Mouse (Mus musculus) left cerebral cortex, adult 18-20 months (tissue): Measurements from ENCODE around the gene Apba3. TPM values are rescaled to one million over a fixed set of nuclear protein-coding genes. Genes with fewer than 3 reads are reported as not detected.
A peak's percentile ranks its signal among the peaks of the same experiment; 100 is the strongest.

Experiments
- DNase-seq, 2 experiments: peaks; one replicate each; pipeline ENCODE4 v3.0.0; 2021 to 2022; ENCODE audit warnings: low spot score in 2 of 2, mixed read lengths in 1 of 2
- total RNA-seq, 2 experiments: library from RNA; stranded (reverse); gene quantifications; 2 replicates each; pipeline ENCODE4 v1.2.3; 2021

Gene Apba3
- total RNA-seq, 2 experiments from 2014 or later = 36.7 to 42.7 TPM

DNA sequence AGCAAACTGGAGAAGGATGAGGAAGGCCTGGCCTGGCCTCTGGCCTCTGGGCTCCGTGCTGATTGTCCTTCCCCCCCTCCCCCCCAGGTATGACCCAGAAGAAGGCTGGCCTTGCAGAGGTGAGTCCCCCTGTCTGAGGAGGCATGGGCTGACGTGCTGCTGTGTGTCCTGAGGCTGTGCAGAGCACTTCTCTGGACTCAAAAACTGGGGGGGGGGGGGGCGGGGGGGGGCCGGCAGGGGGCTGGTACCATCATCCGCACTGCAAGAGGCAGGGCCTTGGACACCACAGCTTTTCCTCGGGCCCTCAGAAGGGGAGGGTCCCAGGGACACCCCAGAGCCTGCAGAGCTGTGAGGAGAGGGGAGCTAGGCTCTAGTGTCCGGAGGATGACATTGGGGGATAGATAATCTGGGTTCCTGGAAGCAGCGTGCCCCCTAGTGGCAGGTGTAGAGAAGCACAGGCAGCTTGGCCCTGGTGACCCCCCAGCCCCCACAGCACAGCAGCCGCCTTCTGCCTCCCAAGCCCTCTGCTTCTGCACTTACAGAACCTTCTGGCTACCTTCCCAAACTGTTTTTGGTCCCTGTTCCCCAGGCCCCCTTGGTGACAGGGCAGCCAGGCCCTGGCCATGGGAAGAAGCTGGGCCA lies 38.0 kb downstream of the Apba3 start:
- DNase-seq = peak in 1 of 2 experiments; percentile 55

DNA sequence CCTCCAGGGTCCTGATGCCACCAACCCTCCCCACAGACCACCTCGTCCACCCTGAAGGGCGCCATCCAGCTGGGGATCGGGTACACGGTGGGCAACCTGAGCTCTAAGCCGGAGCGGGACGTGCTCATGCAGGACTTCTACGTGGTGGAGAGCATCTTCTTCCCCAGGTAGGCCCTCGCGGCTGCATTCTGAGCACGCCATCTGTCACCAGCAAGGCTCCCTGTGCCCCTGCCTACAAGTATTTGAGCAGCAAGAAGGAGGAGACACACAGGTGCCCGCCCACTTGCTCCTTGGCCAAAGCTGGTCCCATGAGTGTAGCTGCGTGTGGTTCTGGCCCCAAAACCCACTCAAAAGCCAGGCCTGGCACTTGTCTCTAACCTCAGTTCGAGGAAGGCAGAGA lies 38.9 kb downstream of the Apba3 start:
- DNase-seq = peak in 1 of 2 experiments; percentile 26

DNA sequence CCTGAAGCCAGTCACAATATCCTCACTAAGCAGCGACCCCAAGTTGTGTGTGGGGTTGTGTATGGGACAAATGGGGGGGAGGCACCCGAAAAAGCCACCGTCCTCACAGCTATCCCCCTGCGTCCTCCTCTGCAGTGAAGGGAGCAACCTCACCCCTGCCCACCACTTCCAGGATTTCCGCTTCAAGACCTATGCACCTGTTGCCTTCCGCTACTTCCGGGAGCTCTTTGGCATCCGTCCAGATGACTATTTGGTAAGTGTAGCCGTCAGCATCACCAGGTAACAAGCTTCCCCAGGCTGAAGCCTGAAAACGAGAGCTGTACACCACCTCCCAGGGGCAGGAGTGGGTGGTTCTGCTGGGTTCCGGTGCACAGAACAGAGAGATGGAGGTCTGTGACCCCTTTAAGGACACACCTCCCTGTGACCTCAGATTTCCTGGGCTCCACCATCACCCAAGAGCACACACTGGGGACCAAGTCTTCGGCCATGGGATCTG lies 39.5 kb downstream of the Apba3 start:
- DNase-seq = no peak

DNA sequence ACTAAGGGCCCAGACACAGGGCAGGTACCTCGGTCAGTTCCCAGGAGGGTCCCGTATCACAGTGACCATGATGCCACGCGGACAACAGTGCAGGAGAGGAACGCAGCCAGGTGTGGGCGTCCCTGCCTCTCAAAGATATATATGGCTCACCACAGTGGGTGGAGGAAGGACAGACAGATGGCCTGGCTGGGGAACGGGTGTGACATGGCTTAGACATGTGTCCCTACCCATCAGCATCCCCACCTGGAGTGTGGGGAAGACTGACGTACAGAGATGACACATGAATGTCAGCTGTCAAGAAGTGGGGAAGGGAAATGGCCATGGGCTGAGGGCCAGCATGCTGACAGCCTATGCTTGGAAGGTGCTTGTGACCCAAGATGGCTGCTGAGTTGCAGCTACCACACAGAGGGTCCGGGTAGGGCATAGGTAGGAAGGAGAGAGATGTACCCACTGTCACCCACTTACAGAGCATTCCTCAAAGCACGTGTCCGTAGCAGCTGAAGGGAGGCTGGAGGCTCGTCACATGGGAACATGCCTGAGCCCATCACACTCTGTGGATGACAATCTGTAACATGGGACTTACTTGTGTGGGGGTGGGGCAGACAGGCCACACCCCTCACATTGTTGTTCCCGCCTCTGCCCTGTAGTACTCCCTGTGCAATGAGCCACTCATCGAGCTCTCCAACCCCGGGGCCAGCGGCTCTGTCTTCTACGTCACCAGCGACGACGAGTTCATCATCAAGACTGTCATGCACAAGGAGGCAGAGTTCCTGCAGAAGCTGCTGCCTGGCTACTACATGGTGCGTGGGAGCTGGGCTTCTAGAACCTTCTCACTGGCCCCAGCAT lies 40.3 kb downstream of the Apba3 start:
- peak; percentile 69 to 77 for DNase-seq

DNA sequence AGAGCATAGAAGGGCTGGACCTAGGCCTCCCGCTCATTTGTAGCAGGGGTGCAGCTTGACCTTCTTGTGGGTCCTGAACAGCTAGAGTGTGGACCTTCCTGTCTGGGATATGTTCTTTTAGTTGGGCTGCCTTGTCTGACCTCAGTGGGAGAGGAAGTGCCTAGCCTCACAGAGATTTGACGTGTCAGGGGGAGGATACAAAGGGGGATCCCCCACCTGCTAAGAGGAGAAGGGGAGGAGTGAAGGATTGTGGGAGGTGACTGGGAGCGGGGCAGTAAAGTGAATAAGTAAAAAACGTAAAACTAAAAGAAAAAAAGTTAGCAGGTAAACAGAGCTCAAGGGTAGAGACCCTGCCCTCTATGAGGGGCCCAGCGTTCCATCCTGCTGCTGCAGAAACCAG lies 42.8 kb downstream of the Apba3 start:
- no peak for DNase-seq

DNA sequence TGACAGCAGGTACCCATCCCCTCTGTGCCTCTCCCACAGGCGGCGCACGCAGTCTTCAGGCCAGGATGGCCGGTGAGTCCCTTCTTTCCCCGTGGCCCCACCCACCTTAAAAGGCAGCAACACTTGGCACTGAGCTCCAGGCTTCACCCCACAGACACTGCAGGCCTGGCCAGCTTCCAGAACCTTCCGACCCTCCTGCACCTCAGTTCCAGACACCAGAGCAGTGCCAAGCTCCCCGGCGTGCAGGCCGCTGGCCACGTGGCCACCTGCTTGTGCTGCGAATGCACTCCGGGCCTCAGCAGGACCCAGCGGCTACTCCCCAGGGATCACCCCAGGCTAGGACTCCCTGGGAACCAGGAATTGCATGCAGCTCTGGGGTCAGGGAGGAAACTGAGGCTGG lies 46.8 kb downstream of the Apba3 start:
- DNase-seq = no peak

DNA sequence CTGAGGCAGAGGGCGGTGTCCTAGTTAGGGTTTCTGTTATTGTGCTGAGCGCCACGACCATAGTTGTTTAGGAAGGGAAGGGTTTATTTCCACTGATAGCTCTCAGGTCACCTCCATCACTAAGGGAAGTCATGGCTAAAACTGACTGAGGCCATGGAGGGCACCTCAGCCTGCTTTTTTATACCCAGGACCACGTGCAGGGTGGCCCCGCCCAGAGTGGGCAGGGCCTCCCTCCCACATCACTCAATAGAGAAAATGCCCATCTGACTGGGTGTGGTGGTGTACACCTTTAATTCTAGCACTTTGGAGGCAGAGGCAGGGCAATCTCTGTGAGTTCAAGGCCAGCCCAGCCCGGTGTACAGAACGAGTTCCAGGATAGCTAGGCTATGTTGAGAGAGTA lies 47.4 kb downstream of the Apba3 start:
- no peak for DNase-seq

DNA sequence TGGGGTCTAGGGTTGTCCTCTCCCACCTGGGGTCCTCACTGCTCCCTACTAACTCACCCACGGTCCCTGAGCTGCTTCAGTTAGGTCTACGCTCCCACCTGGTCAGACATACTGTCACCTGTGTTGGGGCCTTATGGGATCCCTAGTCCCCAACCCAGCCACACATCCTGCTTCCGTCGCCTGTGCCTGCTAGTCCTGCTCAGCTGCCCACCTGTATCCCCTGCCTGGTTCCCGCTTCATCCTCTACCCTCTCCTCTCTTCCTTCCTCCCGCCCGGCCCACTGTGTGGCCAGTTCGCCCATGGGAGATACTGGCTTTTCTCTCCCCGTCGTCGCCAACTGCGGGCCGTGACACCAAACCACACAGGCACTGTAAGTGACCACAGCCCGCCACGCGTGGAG lies 48.8 kb downstream of the Apba3 start:
- DNase-seq = no peak

DNA sequence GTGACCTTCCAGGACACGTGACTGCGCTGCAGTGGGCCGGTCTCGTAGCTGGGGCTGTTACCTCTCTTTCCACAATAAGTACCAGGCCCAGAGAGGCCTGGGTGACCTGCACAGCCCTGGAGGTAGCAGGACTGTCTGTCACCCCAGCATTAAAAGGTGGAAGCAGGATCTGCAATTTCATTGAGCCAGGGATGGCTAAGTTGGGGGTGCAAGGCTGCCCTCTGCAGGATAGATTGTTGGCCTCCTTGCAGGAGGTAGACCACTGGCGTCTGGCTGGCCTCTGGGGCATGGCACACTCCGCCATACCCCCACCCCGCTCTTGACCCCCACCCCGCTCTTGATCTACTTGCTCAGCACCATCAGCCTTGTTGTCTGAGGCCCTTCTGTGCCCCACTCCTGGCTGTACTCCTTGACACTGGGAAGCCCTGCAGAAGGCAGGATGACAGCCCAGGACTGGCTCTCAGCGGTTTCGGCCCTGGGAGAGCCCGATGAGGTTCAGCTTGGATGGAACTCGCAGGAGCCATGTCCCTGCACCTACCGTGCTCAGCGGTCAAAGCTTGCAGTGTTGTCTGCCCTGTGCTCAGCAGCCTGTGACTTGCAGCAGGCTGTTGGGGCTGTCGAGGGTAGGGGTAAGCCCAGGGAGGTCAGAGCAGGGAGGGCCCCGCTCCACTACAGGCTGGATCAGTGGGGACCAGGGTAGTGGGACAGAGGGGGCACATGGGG lies 49.7 kb downstream of the Apba3 start:
- DNase-seq = no peak

DNA sequence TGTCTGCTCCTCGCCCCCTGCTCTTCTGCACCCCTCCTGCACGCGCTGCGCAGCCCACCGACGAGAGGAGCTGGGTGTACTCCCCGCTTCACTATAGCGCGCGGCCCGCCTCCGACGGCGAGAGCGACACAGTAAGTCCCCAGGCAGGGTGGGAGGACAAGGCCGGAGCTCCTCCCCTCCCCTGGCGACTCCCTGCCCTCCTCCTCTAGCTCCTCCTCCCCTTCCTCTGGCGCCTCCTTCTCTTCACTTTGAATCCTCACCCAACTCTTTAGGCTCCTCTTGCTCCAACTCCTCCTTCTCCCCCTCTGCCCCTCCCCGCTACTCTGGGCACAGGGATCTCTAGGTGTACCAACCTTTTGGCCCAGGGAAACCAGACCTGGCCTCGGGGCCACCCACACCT lies 50.5 kb downstream of the Apba3 start:
- DNase-seq = no peak

DNA sequence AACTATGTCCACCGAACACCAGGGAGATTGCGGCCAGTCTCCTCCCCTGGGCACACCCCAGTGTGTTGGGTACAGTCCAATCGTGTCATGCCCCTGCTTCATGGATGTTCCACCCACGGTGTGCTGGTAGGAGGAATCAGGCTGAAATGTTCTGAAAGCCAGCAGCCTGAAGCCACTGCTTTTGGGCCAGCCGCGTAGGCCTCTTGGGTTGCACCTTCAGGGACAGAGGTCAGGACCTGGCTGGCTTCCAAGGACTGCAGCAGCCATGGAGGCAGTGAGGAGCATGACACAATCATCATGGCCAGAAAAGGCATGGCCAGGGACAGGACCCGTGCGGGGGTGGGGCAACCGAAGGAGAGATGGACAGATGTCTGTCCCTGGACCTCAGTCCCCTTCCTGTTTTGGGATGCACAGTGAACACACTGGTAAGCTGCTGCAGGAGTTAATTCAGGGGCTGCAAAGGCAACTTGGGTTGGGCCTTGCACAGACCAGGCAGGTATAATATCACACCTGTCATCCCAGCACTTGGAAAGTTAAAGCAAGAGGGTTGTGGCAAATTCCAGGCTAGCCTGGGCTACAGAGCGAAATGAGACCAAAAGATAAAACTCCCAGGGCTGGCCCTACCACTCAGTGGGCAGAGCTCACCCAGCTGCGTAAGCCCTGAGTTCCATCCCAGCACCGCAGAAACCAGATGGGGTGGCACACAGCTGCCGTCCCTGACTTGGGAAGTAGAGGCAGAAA lies 52.0 kb downstream of the Apba3 start:
- DNase-seq = no peak

DNA sequence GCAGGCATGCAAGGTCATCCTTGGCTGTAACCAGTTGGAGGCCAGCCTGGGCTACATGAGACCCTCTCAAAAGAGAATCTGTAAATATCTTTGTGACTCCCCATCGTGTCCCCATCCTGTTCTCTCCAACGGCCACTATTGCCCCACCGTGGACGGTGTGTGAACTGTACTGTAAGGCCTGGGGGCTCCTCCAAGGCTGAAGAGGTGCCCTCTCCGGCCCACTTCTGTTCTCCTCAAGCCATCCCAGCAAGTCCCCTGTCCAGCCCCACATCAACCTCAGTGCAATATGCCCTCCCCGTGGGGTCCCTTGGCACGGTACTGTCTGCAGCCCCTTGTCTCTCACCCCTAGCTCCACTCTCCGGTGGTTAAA lies 52.6 kb downstream of the Apba3 start:
- DNase-seq = no peak

DNA sequence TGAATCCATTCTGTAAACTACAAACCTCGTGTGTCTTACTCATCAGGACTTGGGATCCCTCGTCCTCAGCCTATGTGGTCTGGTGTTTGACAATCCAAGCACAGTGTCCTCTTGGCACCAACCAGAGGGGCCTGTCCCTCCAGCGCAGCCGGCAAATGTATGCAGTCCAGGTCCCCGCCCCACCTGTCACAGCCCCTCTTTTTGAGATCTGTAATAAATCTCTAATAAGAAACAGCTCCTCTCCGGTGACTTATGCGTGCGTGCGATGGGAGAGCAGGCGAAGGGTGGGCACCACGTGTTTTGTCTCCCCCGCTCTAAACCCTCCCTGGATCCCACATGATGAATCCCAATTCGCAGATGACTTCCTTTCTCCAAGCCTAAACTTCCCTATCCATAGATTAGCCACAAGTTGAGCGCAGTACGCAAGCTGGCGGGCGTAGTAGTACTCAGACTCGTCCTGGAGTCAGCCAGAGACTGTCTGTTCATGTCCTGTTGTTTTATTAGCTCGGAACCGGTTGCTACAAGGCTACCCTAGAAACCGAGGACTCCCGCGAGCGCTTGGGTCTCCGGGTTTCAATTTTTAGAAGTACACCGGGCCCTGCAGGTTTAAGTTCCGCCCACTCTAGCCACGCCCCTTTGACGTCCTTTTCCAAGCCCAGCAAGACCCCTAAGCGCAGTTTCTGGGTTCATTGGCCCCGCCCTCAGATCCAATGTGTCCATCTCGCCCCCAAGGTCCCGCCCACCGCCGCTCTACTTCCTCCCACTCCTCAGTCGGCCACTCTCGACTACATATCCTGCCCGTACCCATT lies 53.2 kb downstream of the Apba3 start:
- DNase-seq = peak in 1 of 2 experiments; percentile 85

DNA sequence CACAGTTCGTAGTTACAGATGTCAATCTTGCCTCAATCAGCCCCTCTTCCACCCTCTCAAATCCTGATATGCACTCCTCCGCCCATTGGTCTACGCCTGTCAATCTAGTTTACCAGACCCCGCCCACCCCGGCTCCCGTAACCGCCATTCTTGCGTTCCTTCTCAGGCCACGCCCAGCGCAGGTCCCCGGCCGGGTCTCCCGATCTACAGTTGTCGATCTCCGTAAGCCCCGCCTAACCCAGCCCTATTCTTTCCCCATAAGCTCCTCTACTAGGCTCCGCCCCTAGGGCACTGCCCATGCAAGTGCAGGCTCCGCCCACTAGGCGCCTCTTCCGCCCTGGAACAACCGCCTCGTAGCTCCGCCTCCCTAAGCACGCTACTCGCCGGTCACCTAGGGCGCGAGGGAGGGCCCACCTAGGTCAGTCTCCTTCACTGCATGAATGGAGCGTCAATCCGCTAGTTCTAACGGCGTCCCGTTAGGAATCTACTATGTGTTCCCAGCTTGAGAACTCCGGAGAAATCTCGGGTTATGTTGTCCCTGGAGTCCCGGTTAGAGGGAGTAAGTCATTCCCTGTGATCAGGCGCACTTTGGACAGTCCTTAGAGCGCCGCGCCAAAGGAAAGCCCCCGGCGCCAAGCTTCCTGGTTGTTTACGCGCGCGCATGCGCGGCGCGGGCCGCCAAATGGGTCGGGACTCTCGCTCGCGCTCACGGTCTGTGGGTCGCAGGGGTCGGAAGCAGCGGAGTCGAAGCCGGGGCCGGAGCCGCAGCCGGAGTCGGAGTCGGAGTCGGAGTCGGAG lies 54.0 kb downstream of the Apba3 start, which contains the start of gene Cactin:
TSS of gene Cactin (plus strand) at position 554 of the 798 bp plus-strand sequence.
- peak; percentile 97 to 98 for DNase-seq

DNA sequence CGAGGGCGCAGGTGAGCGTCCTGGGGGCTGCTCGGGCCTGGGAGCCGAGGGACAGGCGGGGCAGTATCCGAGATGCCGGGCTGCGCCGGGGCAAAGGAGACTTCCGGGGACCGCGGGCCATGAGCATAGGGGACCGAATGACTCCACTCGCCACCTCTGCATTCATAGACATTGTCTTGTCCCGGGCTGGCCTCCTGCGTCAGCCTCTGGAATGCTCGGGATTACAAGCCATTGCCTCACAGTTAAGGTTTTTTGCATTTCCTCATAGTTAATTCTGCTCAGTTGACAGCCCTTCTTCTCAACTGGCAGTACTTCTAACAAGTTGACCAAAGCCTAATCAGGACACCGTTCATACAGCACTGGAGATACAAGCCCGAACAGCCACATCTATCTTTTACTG lies 54.7 kb downstream of the Apba3 start:
- no peak for DNase-seq

DNA sequence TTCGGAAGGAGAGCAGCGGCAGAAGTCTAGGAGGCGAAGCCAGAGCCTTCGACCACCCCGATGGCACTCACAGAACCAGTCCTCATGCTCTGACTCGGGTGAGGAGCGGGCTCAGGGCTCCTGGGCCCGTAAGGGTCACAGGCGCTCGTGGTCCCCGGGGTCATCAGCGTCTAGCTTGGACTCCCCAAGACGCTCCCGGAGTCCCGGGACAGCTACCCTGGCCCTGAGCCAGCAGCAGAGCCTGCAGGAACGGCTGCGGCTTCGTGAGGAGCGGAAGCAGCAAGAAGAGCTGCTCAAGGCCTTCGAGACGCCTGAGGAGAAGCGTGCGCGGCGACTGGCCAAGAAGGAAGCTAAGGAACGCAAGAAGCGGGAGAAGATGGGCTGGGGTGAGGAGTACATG lies 55.7 kb downstream of the Apba3 start:
- no peak for DNase-seq
